Mouse (Mus musculus) ES-E14 (cell line): ENCODE results near the gene Mafk. TPM values are rescaled to one million over a fixed set of nuclear protein-coding genes. Genes with fewer than 3 reads are reported as not detected.

Source experiments
- DNase-seq: peaks from one replicate; pipeline ENCODE4 v3.0.0-alpha.2; 2013; ENCODE audit warnings: low read depth, low spot score
- H3K27ac ChIP-seq: 2 replicates; pipeline ENCODE4 v1.5.1; 2012; ENCODE audit warnings: low read depth, mild to moderate bottlenecking, low read length, moderate library complexity, mixed read lengths; ENCODE audit not compliant: poor library complexity, insufficient read depth, severe bottlenecking
- H3K36me3 ChIP-seq: 2 replicates; pipeline ENCODE4 v1.6.1; 2012; ENCODE audit warnings: mild to moderate bottlenecking, low read length, moderate library complexity, mixed read lengths; ENCODE audit not compliant: control insufficient read depth, poor library complexity, insufficient read depth, severe bottlenecking
- H3K4me1 ChIP-seq, 2 experiments: fragments of 150-350 bp in 1 of 2; sonication (generic) in 1 of 2; 2 replicates each; pipeline ENCODE4 v1.6.1; 2012; ENCODE audit warnings: low read length in 2 of 2, mild to moderate bottlenecking in 1 of 2, mixed read lengths in 1 of 2; ENCODE audit not compliant: control insufficient read depth in 2 of 2, insufficient read depth in 2 of 2, poor library complexity in 1 of 2
- H3K4me3 ChIP-seq, 2 experiments: fragments of 150-350 bp in 1 of 2; sonication (generic) in 1 of 2; 2 replicates each; pipeline ENCODE4 v1.5.1; 2012; ENCODE audit warnings: low read length in 2 of 2, low read depth in 1 of 2, mild to moderate bottlenecking in 1 of 2, mixed read lengths in 1 of 2; ENCODE audit not compliant: insufficient read depth in 1 of 2, poor library complexity in 1 of 2, severe bottlenecking in 1 of 2
- H3K9ac ChIP-seq: 2 replicates; pipeline ENCODE4 v1.6.1; 2012; ENCODE audit warnings: low read depth, mild to moderate bottlenecking, low read length, mixed read lengths; ENCODE audit not compliant: poor library complexity, insufficient read depth, severe bottlenecking
- H3K9me3 ChIP-seq: fragments of 150-350 bp; sonication (generic); 2 replicates; pipeline ENCODE4 v1.6.1; 2012; ENCODE audit warnings: low read depth, mild to moderate bottlenecking, low read length; ENCODE audit not compliant: control insufficient read depth, insufficient read depth
- CHD2 ChIP-seq: IDR thresholded peaks from 2 replicates; pipeline ENCODE4 v1.6.1; 2014; ENCODE audit warnings: mild to moderate bottlenecking, low read depth, low read length, inconsistent platforms
- HCFC1 ChIP-seq: IDR thresholded peaks from 2 replicates; pipeline ENCODE4 v1.6.1; 2012; ENCODE audit warnings: low read length, inconsistent platforms, borderline replicate concordance; ENCODE audit not compliant: insufficient read depth
- MAFK ChIP-seq: IDR thresholded peaks from 2 replicates; pipeline ENCODE4 v1.6.1; 2014; ENCODE audit warnings: mild to moderate bottlenecking, low read depth, low read length, inconsistent platforms; ENCODE audit not compliant: insufficient read depth
- ZC3H11A ChIP-seq: IDR thresholded peaks from 2 replicates; pipeline ENCODE4 v1.6.1; 2012; ENCODE audit warnings: low read depth, mild to moderate bottlenecking, inconsistent platforms, low read length, borderline replicate concordance
- ZNF384 ChIP-seq: IDR thresholded peaks from 2 replicates; pipeline ENCODE4 v1.6.1; 2012; ENCODE audit warnings: low read depth, low read length, inconsistent platforms
- in situ Hi-C, 2 experiments: fragments of 600-800 bp; cut with MboI; formaldehyde crosslinking; loops; one replicate each; pipeline ENCODE4 v1.15.1; 2025; ENCODE audit warnings: low sequenced_read_pairs in 2 of 2, inconsistent platforms in 1 of 2; ENCODE audit not compliant: unreplicated experiment in 2 of 2
- total RNA-seq: library from RNA; depleted of rRNA; stranded (reverse); fragments of 300-350 nt; gene quantifications from 2 replicates; pipeline ENCODE4 v1.2.3, GENCODE M21; 2012

Mafk gene
- total RNA-seq, 1 experiment: 19.9 TPM

GRCm38 (mm10) chr5:139764296-139764695 is 27.0 kb upstream of the Mafk start:
- Histone ChIP-seq H3K4me3 (no peak overlapping the region), H3K4me1 (no peaks in the 10 kb centered on the region), H3K36me3 (peaks cover 82% of the 10 kb centered on the region), H3K27ac (no peak overlapping the region; the same call in 1 of the 2 replicates), H3K9me3 (no peaks in the 10 kb centered on the region), H3K9ac (no peak overlapping the region)
- in situ Hi-C loops: no loop called here
- DNase-seq: peak; percentile 40
- TF ChIP-seq MAFK (no peak), ZNF384 (no peak), ZC3H11A (no peak), HCFC1 (no peak), CHD2 (no peak)

- TF ChIP-seq CHD2: no peak
- no peaks in the 10 kb centered on the region for H3K9me3 ChIP-seq
- H3K9ac ChIP-seq: no peak overlapping the region
- H3K36me3 ChIP-seq: peaks cover 82% of the 10 kb centered on the region
- in situ Hi-C loops: no loop called here
- no peak overlapping the region for H3K27ac ChIP-seq
- H3K4me3 ChIP-seq: no peak overlapping the region
- no peaks in the 10 kb centered on the region for H3K4me1 ChIP-seq
- no peak for DNase-seq
Observed at GRCm38 (mm10) chr5:139768216-139768615, 23.1 kb upstream of the Mafk start.

- in situ Hi-C loops: no loop called here
- Histone ChIP-seq H3K27ac (peak within 1 kb of the TSS; percentile 14; the same call in 1 of the 2 replicates), H3K9ac (peak within 1 kb of the TSS; percentile 95), H3K36me3 (peaks cover 30% of the 10 kb centered on the region), H3K9me3 (no peaks in the 10 kb centered on the region), H3K4me1 (no peaks in the 10 kb centered on the region), H3K4me3 (peak within 1 kb of the TSS; percentile 94 to 99)
- peak; percentile 92 for DNase-seq
- TF ChIP-seq CHD2 (0 out of 2 replicates have a peak, but pooled peaks have one; percentile 12), ZC3H11A (no peak), HCFC1 (peak; percentile 74; the same call in 1 of the 2 replicates)
Observed at GRCm38 (mm10) chr5:139775216-139775926, 15.9 kb upstream of the Mafk start, which contains the start of gene Ints1. Gene Ints1 (minus strand): TSS chr5:139775674.

- DNase-seq: no peak
- Histone ChIP-seq H3K4me3 (no peak overlapping the region), H3K9ac (no peak overlapping the region), H3K4me1 (no peaks in the 10 kb centered on the region), H3K27ac (no peak overlapping the region), H3K36me3 (peaks cover 14% of the 10 kb centered on the region), H3K9me3 (no peaks in the 10 kb centered on the region)
- in situ Hi-C loops: no loop called here
- no peak for TF ChIP-seq MAFK
Observed at GRCm38 (mm10) chr5:139776966-139777365, 14.3 kb upstream of the Mafk start.

- in situ Hi-C loops: no loop called here
- Histone ChIP-seq H3K4me3 (no peak overlapping the region), H3K27ac (no peak overlapping the region), H3K9me3 (no peaks in the 10 kb centered on the region), H3K9ac (no peak overlapping the region), H3K36me3 (no peaks in the 10 kb centered on the region), H3K4me1 (no peaks in the 10 kb centered on the region)
- TF ChIP-seq HCFC1 (no peak), MAFK (no peak), CHD2 (no peak), ZC3H11A (no peak), ZNF384 (no peak)
- no peak for DNase-seq
Observed at GRCm38 (mm10) chr5:139781406-139781805, 9.9 kb upstream of the Mafk start.
